Mouse (Mus musculus): ENCODE measurements around the gene Cdk11b.
A peak's percentile ranks its signal among the peaks of the same experiment; 100 is the strongest.
"Not testable (repeated sequence)": the region's sequence is repeated elsewhere in the genome, so short reads cannot be mapped to it uniquely, and the experiment has no call there.

The Cdk11b gene

GRCm38 (mm10) chr4:155606825-155607224 is 17.8 kb upstream of the Cdk11b start:
- DNase-seq, result no peak

DNA sequence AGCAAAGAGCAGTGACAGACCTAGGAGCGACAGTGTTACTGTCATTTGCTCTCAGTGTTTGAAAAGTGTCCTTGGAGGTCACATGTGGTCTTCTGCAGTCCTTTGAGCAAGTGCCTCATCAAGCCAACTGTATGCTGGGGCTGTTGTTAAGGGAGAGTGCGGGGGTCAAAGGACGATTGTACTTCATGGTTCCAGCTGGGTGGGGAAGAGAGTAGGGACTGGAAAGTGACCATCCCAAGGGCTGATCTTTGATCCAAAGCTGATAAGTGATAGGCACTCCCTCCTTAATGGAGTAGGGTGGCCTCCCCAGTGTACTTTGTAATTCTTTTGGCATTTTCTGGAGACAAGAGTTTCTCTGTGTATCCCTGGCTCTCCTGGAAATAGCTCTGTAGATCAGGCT is 12.8 kb upstream of the Cdk11b start:
- no peak for DNase-seq

GRCm38 (mm10) chr4:155613264-155613663 is 11.4 kb upstream of the Cdk11b start:
- no peak for DNase-seq

DNA sequence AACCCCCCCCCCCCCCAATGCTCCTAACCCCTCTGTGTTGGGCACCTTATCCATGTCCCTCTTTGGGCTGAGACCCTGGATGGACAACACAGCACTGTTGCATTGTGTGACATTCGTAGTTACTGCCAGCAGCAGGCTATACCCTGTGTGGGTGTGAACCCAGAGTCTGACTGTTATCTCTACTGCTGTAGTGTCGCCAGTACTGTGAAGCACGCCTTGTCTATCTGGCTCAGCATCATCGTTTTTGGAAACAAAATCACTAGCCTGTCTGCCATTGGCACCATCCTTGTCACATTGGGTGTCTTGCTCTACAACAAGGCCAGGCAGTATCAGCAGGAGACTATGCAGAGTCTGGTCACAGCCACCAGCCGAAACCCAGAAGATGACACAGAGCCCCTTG is 6.3 kb upstream of the Cdk11b start:
- no peak for DNase-seq

DNA sequence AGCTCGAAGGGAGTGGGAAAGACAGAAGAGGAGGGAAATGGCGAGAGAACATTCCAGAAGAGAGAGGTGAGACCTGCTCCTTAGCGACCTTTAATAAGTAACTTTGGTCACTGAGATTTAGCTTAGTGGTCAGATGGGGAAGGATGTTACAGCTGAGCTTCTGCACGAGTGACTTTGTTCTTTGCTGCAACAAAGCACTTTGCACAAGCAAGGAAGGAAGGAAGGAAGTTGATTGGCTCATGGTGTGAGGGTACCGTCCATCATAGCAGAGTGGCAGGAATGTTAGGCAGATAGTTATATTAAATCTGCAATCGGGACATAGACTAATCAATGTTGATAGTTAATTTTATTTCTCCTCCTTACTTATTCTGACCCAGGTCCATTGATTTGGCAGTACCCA is 5.6 kb downstream of the Cdk11b start:
- DNase-seq, result no peak

DNA sequence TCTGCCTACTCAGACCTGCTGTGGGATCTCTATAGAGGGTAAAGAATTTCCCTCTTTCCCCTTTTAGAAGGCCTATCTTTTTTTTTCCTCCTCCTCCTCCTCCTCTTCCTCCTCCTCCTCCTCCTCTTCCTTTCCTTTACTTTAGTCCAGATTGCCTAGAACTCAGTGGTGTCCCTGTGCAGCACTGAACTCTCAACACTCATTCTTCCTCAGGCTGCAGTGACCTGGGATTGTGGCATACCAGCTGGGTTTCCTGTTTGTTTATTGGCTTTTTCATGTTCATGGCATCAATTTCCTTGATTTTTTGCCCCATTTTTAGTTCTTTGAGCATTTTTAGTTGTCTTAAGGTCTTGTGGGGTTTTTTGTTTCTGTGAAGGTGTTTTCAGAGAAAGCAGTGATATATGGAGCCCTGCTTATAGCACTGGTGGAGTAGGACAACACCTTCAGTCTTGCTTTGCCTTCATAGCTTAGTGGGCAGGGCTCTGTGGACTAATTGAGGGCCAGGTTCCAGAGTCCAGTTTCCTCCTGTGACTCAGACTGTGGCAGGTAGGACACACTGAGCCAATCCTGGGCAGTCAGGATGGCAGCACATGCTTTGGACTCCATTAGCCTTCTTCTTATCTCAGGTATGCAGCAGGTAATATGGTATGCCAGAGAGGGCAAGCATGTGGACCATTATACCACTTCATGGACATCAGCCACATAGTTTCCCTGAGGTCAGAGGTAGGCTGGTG is 11.3 kb downstream of the Cdk11b start:
- DNase-seq, result no peak

GRCm38 (mm10) chr4:155643531-155643930 is 18.9 kb downstream of the Cdk11b start:
- DNase-seq, result no peak

- DNase-seq, result not testable (repeated sequence)
Observed at GRCm38 (mm10) chr4:155645308-155645707, 20.7 kb downstream of the Cdk11b start, which contains the start of gene Gm10563. TSS of gene Gm10563 (minus strand) at chr4:155645408.

- DNase-seq, result no peak
Observed at GRCm38 (mm10) chr4:155645721-155646120, 21.1 kb downstream of the Cdk11b start.

GRCm38 (mm10) chr4:155649355-155649754 is 24.7 kb downstream of the Cdk11b start:
- no peak for DNase-seq

- peak; percentile 66 to 79 for DNase-seq
Observed at GRCm38 (mm10) chr4:155651553-155652269, 27.1 kb downstream of the Cdk11b start.

GRCm38 (mm10) chr4:155652283-155653085 is 27.8 kb downstream of the Cdk11b start:
- no peak for DNase-seq

DNA sequence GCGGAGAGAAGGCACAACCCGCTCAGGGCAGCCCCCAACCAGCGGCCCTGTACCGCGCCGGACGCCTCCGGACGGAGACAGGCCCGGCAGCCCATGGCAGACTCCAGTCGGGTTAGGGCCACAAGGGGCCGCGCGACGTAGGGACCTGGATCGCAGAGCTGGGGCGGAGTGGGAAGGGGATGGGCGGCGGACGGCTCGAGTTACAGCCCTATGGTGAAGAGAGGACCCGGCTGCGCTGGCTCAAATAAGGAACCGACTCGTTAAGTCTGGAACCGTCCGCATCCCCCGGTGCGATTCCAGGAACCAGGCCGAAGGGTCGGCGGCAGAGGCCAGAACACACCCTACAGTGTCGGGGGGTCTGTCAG is 28.4 kb downstream of the Cdk11b start, which contains the start of gene Mmp23:
TSS of gene Mmp23 (minus strand) at position 299 of the 365 bp plus-strand sequence.
- DNase-seq, result peak; percentile 63 to 73

DNA sequence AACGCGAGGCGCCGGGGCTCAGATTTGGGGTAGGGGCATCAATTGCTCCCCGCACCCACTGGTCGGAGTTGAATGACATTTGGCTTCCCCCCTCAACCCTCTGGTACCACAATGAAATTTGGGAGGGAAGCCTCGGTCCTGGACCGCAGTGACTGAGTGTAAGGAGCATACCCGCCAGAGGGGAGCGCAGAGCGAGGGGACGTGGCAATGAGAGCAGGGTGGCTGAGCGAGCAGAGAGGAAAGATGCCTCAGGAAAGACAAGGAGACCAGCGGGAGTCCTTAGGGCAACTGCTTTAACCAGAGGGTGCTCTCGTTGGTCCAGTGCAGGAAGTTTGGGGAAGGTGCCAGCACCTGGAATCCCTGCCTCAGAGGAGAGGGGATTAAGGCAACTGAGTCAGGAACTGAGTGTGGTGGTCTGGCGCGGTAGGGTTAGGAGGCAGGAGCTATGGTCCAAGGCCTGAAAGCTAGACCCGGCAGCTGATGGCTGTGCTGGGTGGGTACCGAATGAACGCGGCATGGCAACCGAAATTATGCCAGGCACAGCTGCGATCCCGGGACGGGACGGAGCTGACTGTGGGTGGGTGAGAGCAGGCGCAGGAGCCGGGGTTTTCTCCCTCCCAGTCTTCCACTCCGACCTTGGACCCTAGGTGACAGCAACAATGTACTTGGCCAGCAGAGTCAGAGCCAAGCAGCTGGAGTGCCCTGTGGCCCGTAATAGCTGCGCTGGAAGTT is 29.0 kb downstream of the Cdk11b start:
- peak; percentile 38 to 53 for DNase-seq

GRCm38 (mm10) chr4:155654183-155654455 is 29.5 kb downstream of the Cdk11b start:
- no peak for DNase-seq

GRCm38 (mm10) chr4:155654456-155655298 is 30.0 kb downstream of the Cdk11b start:
- peak; percentile 59 to 77 for DNase-seq

- no peak for DNase-seq
Observed at GRCm38 (mm10) chr4:155656214-155656751, 31.6 kb downstream of the Cdk11b start.

- no peak for DNase-seq
Observed at GRCm38 (mm10) chr4:155658961-155659360, 34.3 kb downstream of the Cdk11b start.

GRCm38 (mm10) chr4:155660641-155661040 is 36.0 kb downstream of the Cdk11b start:
- no peak for DNase-seq

DNA sequence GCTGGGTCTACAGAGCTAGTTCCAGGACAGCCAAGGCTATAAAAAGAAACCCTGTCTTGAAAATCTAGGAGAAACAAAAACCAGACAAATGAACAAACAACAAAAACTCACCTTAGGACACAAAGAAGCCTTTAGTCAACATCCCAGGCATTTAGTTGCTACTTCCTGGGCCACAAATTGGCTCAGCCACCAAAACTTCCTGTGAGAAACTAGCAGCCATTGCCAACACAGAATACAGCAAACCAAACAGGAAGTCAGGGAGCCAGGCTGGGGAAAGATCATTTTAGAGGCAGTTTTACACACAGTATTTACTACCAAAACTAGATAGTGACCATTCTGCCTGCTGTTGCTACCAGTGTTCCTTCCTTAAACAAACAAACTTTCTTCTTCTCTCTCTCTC is 42.2 kb downstream of the Cdk11b start:
- DNase-seq, result no peak

Measured in lung, postnatal 4 days (tissue).